ENCODE assay signal across 8 mouse cellular contexts in the genomic region with DNA sequence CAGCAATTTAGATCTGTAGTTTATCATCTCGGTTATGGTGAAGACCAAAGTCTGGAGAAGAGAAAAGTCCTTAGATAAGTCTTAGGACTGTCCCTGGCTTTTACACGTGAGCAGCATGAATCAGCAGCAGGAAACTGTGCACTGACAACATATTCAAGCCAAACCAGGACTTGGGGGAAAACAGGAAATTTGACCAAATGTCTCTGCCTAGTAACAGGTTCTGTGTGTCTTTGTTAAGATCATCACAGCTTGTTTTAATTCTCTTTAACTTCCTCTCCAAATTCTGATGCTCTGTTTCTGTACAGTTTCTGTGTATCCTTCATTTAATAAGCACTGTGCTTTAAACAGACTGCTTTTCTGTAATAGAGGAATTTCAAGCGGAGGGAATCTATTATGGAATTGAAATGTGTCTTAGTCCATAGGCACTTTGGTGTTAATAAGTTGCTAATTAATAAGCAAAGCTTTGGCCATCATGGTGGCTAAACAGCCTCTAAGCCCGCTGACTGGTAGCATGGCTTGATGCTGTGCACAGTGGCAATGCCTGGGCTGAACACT.
DNase-seq lines count a peak whose midpoint lies in the region; ATAC-seq and TF ChIP-seq lines count a peak whose summit lies in the region.

No protein-coding gene starts in this region.

- H3K27me3 ChIP-seq in midbrain, embryonic 10.5 days (ENCODE audit: low read depth, poor library complexity, severe bottlenecking) = no peaks in the 10 kb centered on the region
- H3K27me3 ChIP-seq in midbrain, postnatal 0 days (ENCODE audit: insufficient read depth, low read length) = no peaks in the 10 kb centered on the region
- H3K27me3 ChIP-seq in kidney, embryonic 14.5 days (ENCODE audit: control insufficient read depth, insufficient read depth, low read length) = no peaks in the 10 kb centered on the region

- H3K4me3 ChIP-seq in midbrain, embryonic 10.5 days = no peak overlapping the region
- H3K4me3 ChIP-seq in midbrain, postnatal 0 days (ENCODE audit: low read depth, low read length) = no peak overlapping the region
- no peak overlapping the region for H3K4me3 ChIP-seq in kidney, embryonic 14.5 days (ENCODE audit: low read length)

- WGBS in midbrain, embryonic 10.5 days = 77% methylated on average over 4 of the region's 4 CpGs
- WGBS in midbrain, postnatal 0 days = 46% methylated on average over 4 of the region's 4 CpGs
- WGBS in kidney, embryonic 14.5 days = 62% methylated on average over 4 of the region's 4 CpGs

- H3K36me3 ChIP-seq in midbrain, embryonic 10.5 days = no peaks in the 10 kb centered on the region
- no peaks in the 10 kb centered on the region for H3K36me3 ChIP-seq in midbrain, postnatal 0 days (ENCODE audit: insufficient read depth, low read length)
- H3K36me3 ChIP-seq in kidney, embryonic 14.5 days (ENCODE audit: control insufficient read depth, insufficient read depth, low read length) = no peaks in the 10 kb centered on the region

- 0 out of 2 replicates have a peak, but pooled peaks cover 6% of the 10 kb centered on the region for H3K9me3 ChIP-seq in midbrain, embryonic 10.5 days (replicated peaks)
- no peaks in the 10 kb centered on the region for H3K9me3 ChIP-seq in midbrain, postnatal 0 days (ENCODE audit: low read length)
- no peaks in the 10 kb centered on the region for H3K9me3 ChIP-seq in kidney, embryonic 14.5 days (ENCODE audit: control insufficient read depth, low read length)

- ATAC-seq in midbrain, postnatal 0 days (ENCODE audit: low FRiP score) = no peak
- no peak for ATAC-seq in kidney, embryonic 14.5 days (ENCODE audit: low FRiP score, low TSS enrichment)

- H3K27ac ChIP-seq in midbrain, embryonic 10.5 days (replicated peaks) = peak overlapping the region; percentile 88
- H3K27ac ChIP-seq in midbrain, postnatal 0 days (ENCODE audit: low read depth, low read length) = no peak overlapping the region; the same call in 1 of the 2 replicates
- H3K27ac ChIP-seq in kidney, embryonic 14.5 days (ENCODE audit: low read depth, low read length) = peak overlapping the region; percentile 84

- no peak overlapping the region for H3K4me2 ChIP-seq in midbrain, postnatal 0 days (ENCODE audit: low read depth, low read length, poor library complexity, severe bottlenecking)
- no peak overlapping the region for H3K4me2 ChIP-seq in kidney, embryonic 14.5 days (replicated peaks; ENCODE audit: low read depth, low read length)

- peaks cover 51% of the 10 kb centered on the region for H3K4me1 ChIP-seq in midbrain, embryonic 10.5 days
- H3K4me1 ChIP-seq in midbrain, postnatal 0 days (ENCODE audit: insufficient read depth, low read length) = peaks cover 8% of the 10 kb centered on the region; the same call in 1 of the 2 replicates
- H3K4me1 ChIP-seq in kidney, embryonic 14.5 days (ENCODE audit: control insufficient read depth, insufficient read depth, low read length) = peaks cover 16% of the 10 kb centered on the region

- peak; percentile 22 for DNase-seq in adrenal gland, postnatal 14 days
- no peak for DNase-seq in adrenal gland, adult 18-20 months (ENCODE audit: low spot score in 2 of 2)
- no peak for DNase-seq in midbrain, embryonic 10.5 days (ENCODE audit: low spot score)
- DNase-seq in midbrain, postnatal 0 days (ENCODE audit: low spot score) = no peak
- peak; percentile 58 for DNase-seq in skeletal muscle tissue, adult 2 months (ENCODE audit: low read depth, low spot score)
- DNase-seq in Muller cell, postnatal 12 days (ENCODE audit: inconsistent ontology term) = no peak
- no peak for DNase-seq in cerebellum, postnatal 36 days

- no peak for TF ChIP-seq CTCF in midbrain, postnatal 0 days (IDR thresholded peaks at IDR 0.05)

- no peak overlapping the region for H3K9ac ChIP-seq in midbrain, postnatal 0 days (replicated peaks; ENCODE audit: low read length, poor library complexity, severe bottlenecking)
- no peak overlapping the region for H3K9ac ChIP-seq in kidney, embryonic 14.5 days (ENCODE audit: low read depth, low read length)

Comparison
In these comparisons a context has a peak if more than half of its experiments do, and no peak if none do; other contexts are left out.
1. DNase-seq: peak in adrenal gland, postnatal 14 days (single experiment) and skeletal muscle tissue, adult 2 months (single experiment); none in adrenal gland, adult 18-20 months (0 of 2), midbrain, embryonic 10.5 days (single experiment), midbrain, postnatal 0 days (single experiment), Muller cell, postnatal 12 days (single experiment) and cerebellum, postnatal 36 days (0 of 2).